14 mouse cellular contexts compared by ENCODE assay signal in the genomic region with DNA sequence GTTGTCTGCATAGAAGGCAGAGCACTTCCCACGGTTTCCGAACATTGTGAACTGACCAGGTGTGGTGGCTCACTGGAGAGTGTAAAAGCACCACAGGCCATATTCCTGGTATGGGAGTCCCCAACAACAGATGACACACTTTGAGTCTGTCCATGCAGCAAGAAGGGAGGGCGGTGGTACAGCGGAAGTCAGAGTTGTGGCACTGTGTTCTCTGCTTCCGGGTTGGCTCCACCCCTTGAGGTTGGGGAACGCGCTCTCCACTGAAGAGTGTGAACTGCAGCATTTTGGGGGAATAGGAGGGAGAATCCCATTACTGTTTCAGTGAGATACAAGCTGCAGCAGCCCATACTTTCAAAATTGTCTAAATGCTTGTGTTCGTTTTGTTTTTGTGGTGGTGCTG.
"Had no signal": no experiment of that assay in that cellular context is flagged by ENCODE, and none has a peak within 500 bp of the region (broad histone marks: within the 10 kb centered on the region; RNA-seq: fewer than 3 reads in every experiment).

No protein-coding gene starts in this region.

- H3K36me3 ChIP-seq: liver, embryonic 12.5 days; midbrain, embryonic 10.5 days had no signal

- H3K9ac ChIP-seq: liver, embryonic 12.5 days; lung, embryonic 14.5 days had no signal

- H3K27ac ChIP-seq: layer of hippocampus, adult 2 months; liver, embryonic 12.5 days; midbrain, embryonic 10.5 days; stomach, postnatal 0 days had no signal

- ATAC-seq: liver, embryonic 12.5 days; midbrain, embryonic 16.5 days had no signal

- H3K4me2 ChIP-seq: liver, embryonic 12.5 days; lung, embryonic 14.5 days had no signal

- H3K4me3 ChIP-seq: layer of hippocampus, adult 2 months; liver, embryonic 12.5 days; midbrain, embryonic 10.5 days had no signal

- H3K9me3 ChIP-seq: liver, embryonic 12.5 days; midbrain, embryonic 10.5 days had no signal

- DNase-seq: kidney, adult 11 months; kidney, adult 9 months; kidney, postnatal 10 days; kidney, postnatal 4 days; left cerebral cortex, postnatal 4 days; lung, embryonic 14.5 days; lung, postnatal 10 days; lung, postnatal 4 days; right cerebral cortex, postnatal 14 days had no signal

- H3K4me1 ChIP-seq: liver, embryonic 12.5 days had no signal
